Mouse (Mus musculus): Measurements from ENCODE around the gene Asnsd1. TPM values are rescaled to one million over a fixed set of nuclear protein-coding genes. Genes with fewer than 3 reads are reported as not detected.
"Not testable (repeated sequence)": the region's sequence is repeated elsewhere in the genome, so short reads cannot be mapped to it uniquely, and the experiment has no call there.

Gene Asnsd1
- polyA plus RNA-seq, 1 experiment from 2014 or later = 68.8 TPM

DNA sequence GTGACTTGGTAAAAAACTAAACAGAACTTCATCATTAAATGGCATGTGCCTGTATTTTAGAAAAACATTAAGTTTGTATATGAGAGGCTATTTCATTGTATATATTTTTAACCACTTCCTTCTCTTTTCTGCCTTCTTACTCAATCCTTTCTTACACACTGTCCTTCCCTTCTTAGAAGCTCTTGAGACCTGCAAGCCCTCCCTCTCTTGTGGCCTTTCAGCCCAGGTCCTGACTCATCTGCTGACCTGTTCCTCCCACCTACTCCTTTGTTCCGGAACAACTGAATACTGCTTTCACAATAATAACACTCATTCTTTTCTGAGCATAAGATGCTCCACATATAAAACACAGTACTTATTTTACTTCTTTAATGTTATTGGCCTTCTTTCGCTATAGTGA is 11.5 kb downstream of the Asnsd1 start:
- H3K9me3 ChIP-seq (ENCODE audit: control insufficient read depth, low read length) = peaks cover 4% of the 10 kb centered on the region; the same call in 1 of the 2 replicates
- no peak overlapping the region for H3K9ac ChIP-seq (ENCODE audit: low read length)
- no peak overlapping the region for H3K4me2 ChIP-seq (ENCODE audit: low read length)
- no peaks in the 10 kb centered on the region for H3K27me3 ChIP-seq (ENCODE audit: control insufficient read depth, insufficient read depth, low read length)
- H3K27ac ChIP-seq (replicated peaks in 1 of 2; ENCODE audit: control insufficient read depth in 1 of 2, insufficient read depth in 1 of 2, low read depth in 2 of 2, low read length in 2 of 2) = no peak overlapping the region
- H3K4me3 ChIP-seq (ENCODE audit: control insufficient read depth in 1 of 2, insufficient read depth in 1 of 2, low read depth in 1 of 2, low read length in 2 of 2) = no peak overlapping the region
- 99% methylated on average over 2 of the region's 2 CpGs for WGBS
- no peaks in the 10 kb centered on the region for H3K4me1 ChIP-seq (ENCODE audit: control insufficient read depth in 2 of 2, insufficient read depth in 2 of 2, low read length in 2 of 2)
- no peak for ATAC-seq (ENCODE audit: insufficient number of reproducible peaks, insufficient read depth, low FRiP score, low read depth)
- peaks cover 35% of the 10 kb centered on the region for H3K36me3 ChIP-seq (ENCODE audit: control insufficient read depth, insufficient read depth, low read length)

GRCm38 (mm10) chr1:53337403-53337802 is 15.1 kb downstream of the Asnsd1 start:
- H3K27ac ChIP-seq (replicated peaks in 1 of 2; ENCODE audit: control insufficient read depth in 1 of 2, insufficient read depth in 1 of 2, low read depth in 2 of 2, low read length in 2 of 2); ATAC-seq (ENCODE audit: insufficient number of reproducible peaks, insufficient read depth, low FRiP score, low read depth); H3K4me2 ChIP-seq (ENCODE audit: low read length); H3K9me3 ChIP-seq (ENCODE audit: control insufficient read depth, low read length); H3K4me1 ChIP-seq (ENCODE audit: control insufficient read depth in 2 of 2, insufficient read depth in 2 of 2, low read length in 2 of 2); H3K4me3 ChIP-seq (ENCODE audit: control insufficient read depth in 1 of 2, insufficient read depth in 1 of 2, low read depth in 1 of 2, low read length in 2 of 2); H3K27me3 ChIP-seq (ENCODE audit: control insufficient read depth, insufficient read depth, low read length); H3K9ac ChIP-seq (ENCODE audit: low read length); H3K36me3 ChIP-seq (ENCODE audit: control insufficient read depth, insufficient read depth, low read length): not testable (repeated sequence)
- 61% methylated on average over 2 of the region's 2 CpGs for WGBS

DNA sequence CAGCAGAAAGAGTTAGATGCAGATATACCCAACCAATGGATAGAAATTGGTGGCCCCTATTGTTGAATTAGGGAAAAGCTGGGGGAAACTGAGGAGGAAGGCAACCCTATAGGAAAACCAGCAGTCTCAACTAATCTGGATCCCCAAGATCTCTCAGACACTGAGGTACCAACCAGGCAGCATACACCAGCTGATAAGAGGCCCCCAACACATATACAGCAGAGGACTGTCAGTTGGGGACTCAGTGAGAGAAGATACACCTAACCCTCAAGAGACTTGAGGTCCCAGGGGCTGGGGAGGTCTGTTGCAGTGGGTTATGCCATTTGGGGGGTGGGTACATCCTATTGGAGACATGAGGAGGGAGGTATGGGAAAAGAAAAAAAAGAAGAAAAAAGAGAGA is 17.1 kb downstream of the Asnsd1 start:
- Histone ChIP-seq H3K4me2 (ENCODE audit: low read length) (no peak overlapping the region), H3K27me3 (ENCODE audit: control insufficient read depth, insufficient read depth, low read length) (no peaks in the 10 kb centered on the region), H3K9ac (ENCODE audit: low read length) (no peak overlapping the region), H3K36me3 (ENCODE audit: control insufficient read depth, insufficient read depth, low read length) (no peaks in the 10 kb centered on the region), H3K27ac (replicated peaks in 1 of 2; ENCODE audit: control insufficient read depth in 1 of 2, insufficient read depth in 1 of 2, low read depth in 2 of 2, low read length in 2 of 2) (no peak overlapping the region), H3K4me1 (ENCODE audit: control insufficient read depth in 2 of 2, insufficient read depth in 2 of 2, low read length in 2 of 2) (no peaks in the 10 kb centered on the region), H3K9me3 (ENCODE audit: control insufficient read depth, low read length) (no peaks in the 10 kb centered on the region), H3K4me3 (ENCODE audit: control insufficient read depth in 1 of 2, insufficient read depth in 1 of 2, low read depth in 1 of 2, low read length in 2 of 2) (no peak overlapping the region)
- ATAC-seq (ENCODE audit: insufficient number of reproducible peaks, insufficient read depth, low FRiP score, low read depth) = no peak

DNA sequence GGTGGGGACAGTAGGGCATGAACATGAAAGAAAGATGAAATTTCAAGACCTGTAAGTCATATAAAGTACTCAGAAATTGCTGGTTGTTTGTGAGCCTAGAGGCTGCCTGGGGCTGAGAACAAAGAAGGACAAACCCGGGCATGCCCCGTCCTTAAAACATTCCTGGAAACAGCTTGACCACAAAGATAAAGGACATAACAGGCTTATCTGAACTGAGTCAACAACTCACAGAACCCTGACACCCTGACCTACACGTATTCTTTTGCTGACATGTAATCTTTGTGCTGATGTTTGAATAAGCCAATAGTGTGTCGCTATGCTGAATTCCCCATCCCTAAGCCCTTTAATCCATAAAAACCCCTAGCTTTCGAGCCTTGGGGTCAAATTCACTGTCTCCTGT is 19.0 kb downstream of the Asnsd1 start:
- H3K4me3 ChIP-seq (ENCODE audit: control insufficient read depth in 1 of 2, insufficient read depth in 1 of 2, low read depth in 1 of 2, low read length in 2 of 2); H3K36me3 ChIP-seq (ENCODE audit: control insufficient read depth, insufficient read depth, low read length); H3K9ac ChIP-seq (ENCODE audit: low read length); ATAC-seq (ENCODE audit: insufficient number of reproducible peaks, insufficient read depth, low FRiP score, low read depth); H3K27ac ChIP-seq (replicated peaks in 1 of 2; ENCODE audit: control insufficient read depth in 1 of 2, insufficient read depth in 1 of 2, low read depth in 2 of 2, low read length in 2 of 2); H3K4me2 ChIP-seq (ENCODE audit: low read length); H3K4me1 ChIP-seq (ENCODE audit: control insufficient read depth in 2 of 2, insufficient read depth in 2 of 2, low read length in 2 of 2); H3K9me3 ChIP-seq (ENCODE audit: control insufficient read depth, low read length); H3K27me3 ChIP-seq (ENCODE audit: control insufficient read depth, insufficient read depth, low read length): not testable (repeated sequence)
- WGBS = 43% methylated on average over 5 of the region's 5 CpGs

DNA sequence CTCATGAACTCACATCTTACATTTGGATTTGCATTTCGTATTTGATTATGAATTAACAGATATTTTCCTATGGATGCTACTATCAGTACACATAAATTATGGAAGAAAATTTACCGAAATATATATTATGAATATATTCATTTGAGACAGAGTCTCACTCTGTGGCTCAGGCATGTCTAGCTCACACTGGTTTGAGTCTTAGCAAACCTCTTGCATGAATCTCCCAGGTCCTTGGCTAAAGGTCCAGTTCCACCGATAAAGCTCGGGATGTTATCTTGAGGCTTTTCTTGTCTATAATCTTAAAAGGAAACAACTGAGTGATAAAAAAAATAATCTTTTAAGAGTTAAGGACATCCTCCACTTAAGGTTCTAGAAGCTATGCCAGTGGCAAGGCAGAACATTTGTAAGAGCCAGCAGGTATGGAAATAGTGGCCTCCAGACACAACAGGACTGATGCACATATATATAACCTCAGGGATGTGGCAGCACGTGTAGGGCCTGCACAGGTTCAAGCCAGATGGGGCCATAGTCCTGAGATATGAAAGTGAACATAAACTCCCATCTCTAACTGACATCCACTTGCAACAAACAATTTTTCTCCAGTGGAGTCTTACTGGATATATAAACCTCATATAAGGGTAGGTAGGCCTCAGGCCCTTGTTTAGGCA is 27.6 kb downstream of the Asnsd1 start:
- H3K4me2 ChIP-seq (ENCODE audit: low read length) = no peak overlapping the region
- H3K27me3 ChIP-seq (ENCODE audit: control insufficient read depth, insufficient read depth, low read length) = no peaks in the 10 kb centered on the region
- H3K4me1 ChIP-seq (ENCODE audit: control insufficient read depth in 2 of 2, insufficient read depth in 2 of 2, low read length in 2 of 2) = no peaks in the 10 kb centered on the region
- H3K4me3 ChIP-seq (ENCODE audit: control insufficient read depth in 1 of 2, insufficient read depth in 1 of 2, low read depth in 1 of 2, low read length in 2 of 2) = no peak overlapping the region
- H3K36me3 ChIP-seq (ENCODE audit: control insufficient read depth, insufficient read depth, low read length) = peaks cover 39% of the 10 kb centered on the region
- ATAC-seq (ENCODE audit: insufficient number of reproducible peaks, insufficient read depth, low FRiP score, low read depth) = no peak
- H3K9me3 ChIP-seq (ENCODE audit: control insufficient read depth, low read length) = no peaks in the 10 kb centered on the region
- 73% methylated on average over 5 of the region's 5 CpGs for WGBS
- no peak overlapping the region for H3K9ac ChIP-seq (ENCODE audit: low read length)
- no peak overlapping the region for H3K27ac ChIP-seq (replicated peaks in 1 of 2; ENCODE audit: control insufficient read depth in 1 of 2, insufficient read depth in 1 of 2, low read depth in 2 of 2, low read length in 2 of 2)

GRCm38 (mm10) chr1:53324277-53324676 is 28.3 kb downstream of the Asnsd1 start:
- H3K27me3 ChIP-seq (ENCODE audit: control insufficient read depth, insufficient read depth, low read length) = no peaks in the 10 kb centered on the region
- no peak overlapping the region for H3K27ac ChIP-seq (replicated peaks in 1 of 2; ENCODE audit: control insufficient read depth in 1 of 2, insufficient read depth in 1 of 2, low read depth in 2 of 2, low read length in 2 of 2)
- H3K4me1 ChIP-seq (ENCODE audit: control insufficient read depth in 2 of 2, insufficient read depth in 2 of 2, low read length in 2 of 2) = no peaks in the 10 kb centered on the region
- no peak for ATAC-seq (ENCODE audit: insufficient number of reproducible peaks, insufficient read depth, low FRiP score, low read depth)
- H3K9me3 ChIP-seq (ENCODE audit: control insufficient read depth, low read length) = no peaks in the 10 kb centered on the region
- WGBS = 92% methylated on average over 1 of the region's 1 CpGs
- H3K4me2 ChIP-seq (ENCODE audit: low read length) = no peak overlapping the region
- H3K4me3 ChIP-seq (ENCODE audit: control insufficient read depth in 1 of 2, insufficient read depth in 1 of 2, low read depth in 1 of 2, low read length in 2 of 2) = no peak overlapping the region
- peaks cover 41% of the 10 kb centered on the region for H3K36me3 ChIP-seq (ENCODE audit: control insufficient read depth, insufficient read depth, low read length)
- H3K9ac ChIP-seq (ENCODE audit: low read length) = no peak overlapping the region

GRCm38 (mm10) chr1:53323254-53323653 is 29.3 kb downstream of the Asnsd1 start:
- 91% methylated on average over 5 of the region's 5 CpGs for WGBS
- H3K27me3 ChIP-seq (ENCODE audit: control insufficient read depth, insufficient read depth, low read length) = no peaks in the 10 kb centered on the region
- no peak overlapping the region for H3K9ac ChIP-seq (ENCODE audit: low read length)
- no peak overlapping the region for H3K4me3 ChIP-seq (ENCODE audit: control insufficient read depth in 1 of 2, insufficient read depth in 1 of 2, low read depth in 1 of 2, low read length in 2 of 2)
- no peak overlapping the region for H3K27ac ChIP-seq (replicated peaks in 1 of 2; ENCODE audit: control insufficient read depth in 1 of 2, insufficient read depth in 1 of 2, low read depth in 2 of 2, low read length in 2 of 2)
- H3K4me2 ChIP-seq (ENCODE audit: low read length) = no peak overlapping the region
- no peak for ATAC-seq (ENCODE audit: insufficient number of reproducible peaks, insufficient read depth, low FRiP score, low read depth)
- no peaks in the 10 kb centered on the region for H3K9me3 ChIP-seq (ENCODE audit: control insufficient read depth, low read length)
- H3K4me1 ChIP-seq (ENCODE audit: control insufficient read depth in 2 of 2, insufficient read depth in 2 of 2, low read length in 2 of 2) = no peaks in the 10 kb centered on the region
- peaks cover 52% of the 10 kb centered on the region for H3K36me3 ChIP-seq (ENCODE audit: control insufficient read depth, insufficient read depth, low read length)

GRCm38 (mm10) chr1:53321662-53322344 is 30.7 kb downstream of the Asnsd1 start:
- Histone ChIP-seq H3K27ac (replicated peaks in 1 of 2; ENCODE audit: control insufficient read depth in 1 of 2, insufficient read depth in 1 of 2, low read depth in 2 of 2, low read length in 2 of 2) (no peak overlapping the region), H3K27me3 (ENCODE audit: control insufficient read depth, insufficient read depth, low read length) (no peaks in the 10 kb centered on the region), H3K9me3 (ENCODE audit: control insufficient read depth, low read length) (no peaks in the 10 kb centered on the region), H3K4me2 (ENCODE audit: low read length) (no peak overlapping the region), H3K36me3 (ENCODE audit: control insufficient read depth, insufficient read depth, low read length) (peaks cover 65% of the 10 kb centered on the region), H3K4me1 (ENCODE audit: control insufficient read depth in 2 of 2, insufficient read depth in 2 of 2, low read length in 2 of 2) (peaks cover 0 to 3% of the 10 kb centered on the region in 2 experiments; a peak in 1 of 4 replicates), H3K4me3 (ENCODE audit: control insufficient read depth in 1 of 2, insufficient read depth in 1 of 2, low read depth in 1 of 2, low read length in 2 of 2) (no peak overlapping the region), H3K9ac (ENCODE audit: low read length) (no peak overlapping the region)
- ATAC-seq (ENCODE audit: insufficient number of reproducible peaks, insufficient read depth, low FRiP score, low read depth) = no peak
- 95% methylated on average over 4 of the region's 4 CpGs for WGBS
